Mouse (Mus musculus): Measurements from ENCODE around the gene Ttbk1.

Ttbk1 gene

GRCm38 (mm10) chr17:46467830-46468229 lies 19.6 kb downstream of the Ttbk1 start:
- peak; percentile 60 for DNase-seq

- DNase-seq, result no peak
These were observed 25.2 kb downstream of the Ttbk1 start for GRCm38 (mm10) chr17:46462226-46462625.

DNA sequence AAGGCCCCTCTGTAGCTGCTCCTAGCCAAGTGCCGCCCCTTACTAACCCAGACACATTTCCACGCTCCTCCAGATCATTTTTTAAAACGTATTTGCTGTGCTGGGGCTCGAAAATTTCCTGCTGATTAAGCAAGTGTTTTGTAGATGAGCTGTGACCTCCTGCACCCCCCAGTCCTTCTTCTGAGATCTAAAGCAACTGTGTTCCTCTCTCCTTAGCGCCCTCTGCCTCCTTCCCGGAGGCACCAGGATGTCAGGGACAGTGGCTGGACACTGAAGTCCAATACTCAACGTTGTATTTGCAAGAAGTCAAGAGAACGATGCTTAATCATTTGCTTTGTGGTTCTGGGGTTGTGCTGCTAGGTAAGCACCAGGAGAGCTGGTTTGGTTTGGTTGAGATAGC lies 26.1 kb downstream of the Ttbk1 start:
- DNase-seq, result no peak

GRCm38 (mm10) chr17:46460673-46461072 lies 26.8 kb downstream of the Ttbk1 start:
- no peak for DNase-seq

GRCm38 (mm10) chr17:46458439-46458838 lies 29.0 kb downstream of the Ttbk1 start:
- DNase-seq, result no peak

GRCm38 (mm10) chr17:46457791-46458190 lies 29.7 kb downstream of the Ttbk1 start:
- no peak for DNase-seq

DNA sequence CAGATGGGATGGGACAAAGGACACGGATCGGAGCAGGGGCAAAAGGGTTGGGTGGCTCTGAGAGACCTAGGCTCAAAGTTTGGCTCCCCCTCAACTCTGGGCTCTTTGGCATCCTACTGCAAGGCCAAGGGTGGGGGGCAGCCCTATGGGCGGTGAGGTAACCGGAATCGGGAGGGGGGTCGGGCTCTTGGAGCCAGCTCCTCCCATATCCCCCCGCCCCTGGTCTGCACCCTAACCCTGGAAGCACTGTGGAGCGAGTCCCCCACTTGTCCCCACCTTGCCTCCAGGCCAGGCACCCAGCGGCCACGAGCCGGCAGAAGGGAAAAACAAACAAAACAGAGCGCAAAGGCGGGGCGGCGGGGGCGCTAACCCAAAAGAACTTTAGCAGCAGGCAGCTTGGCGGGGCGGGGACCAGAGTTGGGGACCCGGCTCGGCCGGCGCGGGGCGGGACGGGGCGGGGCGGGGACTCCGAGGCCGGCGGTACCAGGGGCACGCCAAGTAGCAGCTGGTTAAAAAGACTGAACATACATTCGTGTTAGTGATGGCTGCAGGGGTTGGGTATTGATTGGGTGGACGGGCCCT lies 32.3 kb downstream of the Ttbk1 start:
- no peak for DNase-seq

DNA sequence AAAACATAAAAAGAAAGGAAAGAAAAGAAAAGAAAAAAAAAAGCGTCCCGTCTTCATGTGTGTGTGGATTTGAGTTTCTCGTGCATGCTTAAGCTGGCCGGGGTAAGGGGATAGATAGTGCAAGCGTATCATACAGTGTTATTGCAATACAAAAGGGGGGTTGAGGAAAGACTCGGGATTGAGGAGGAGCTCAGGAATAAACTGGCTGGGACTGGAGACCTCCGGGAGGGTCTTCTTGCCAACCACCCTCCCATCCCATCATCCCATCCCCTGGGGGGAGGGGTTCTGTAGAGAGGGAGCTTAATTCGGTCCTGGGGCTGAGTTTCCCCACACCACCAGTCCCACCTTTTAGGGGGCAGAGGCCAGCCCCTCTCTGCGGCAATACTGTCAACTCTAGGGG lies 32.9 kb downstream of the Ttbk1 start:
- DNase-seq, result no peak

DNA sequence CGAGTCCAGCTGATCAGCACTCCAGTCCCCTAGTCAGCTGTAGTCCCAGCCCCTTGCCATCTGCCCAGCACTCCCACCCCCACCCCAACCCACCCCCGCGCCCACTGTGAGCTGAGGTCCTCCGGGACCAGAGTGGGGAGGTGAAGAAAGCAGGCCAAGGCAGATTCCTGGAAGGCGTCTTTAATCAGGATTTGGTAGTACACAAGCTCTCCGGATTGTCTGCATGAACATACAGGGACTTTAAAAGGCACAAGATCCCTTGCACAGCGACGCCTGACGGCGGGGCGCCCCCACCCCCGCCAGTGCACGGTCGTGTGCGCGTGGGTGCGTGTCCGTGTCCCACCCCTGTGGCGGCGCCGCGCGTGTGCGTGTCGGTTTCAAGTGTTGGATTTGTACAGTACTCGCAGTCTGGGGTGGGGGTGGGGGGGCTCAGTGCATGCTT lies 33.5 kb downstream of the Ttbk1 start:
- DNase-seq, result no peak

GRCm38 (mm10) chr17:46453302-46453948 lies 34.0 kb downstream of the Ttbk1 start:
- DNase-seq, result no peak

GRCm38 (mm10) chr17:46452683-46453082 lies 34.8 kb downstream of the Ttbk1 start:
- DNase-seq, result no peak

GRCm38 (mm10) chr17:46446264-46446663 lies 41.2 kb downstream of the Ttbk1 start:
- no peak for DNase-seq

DNA sequence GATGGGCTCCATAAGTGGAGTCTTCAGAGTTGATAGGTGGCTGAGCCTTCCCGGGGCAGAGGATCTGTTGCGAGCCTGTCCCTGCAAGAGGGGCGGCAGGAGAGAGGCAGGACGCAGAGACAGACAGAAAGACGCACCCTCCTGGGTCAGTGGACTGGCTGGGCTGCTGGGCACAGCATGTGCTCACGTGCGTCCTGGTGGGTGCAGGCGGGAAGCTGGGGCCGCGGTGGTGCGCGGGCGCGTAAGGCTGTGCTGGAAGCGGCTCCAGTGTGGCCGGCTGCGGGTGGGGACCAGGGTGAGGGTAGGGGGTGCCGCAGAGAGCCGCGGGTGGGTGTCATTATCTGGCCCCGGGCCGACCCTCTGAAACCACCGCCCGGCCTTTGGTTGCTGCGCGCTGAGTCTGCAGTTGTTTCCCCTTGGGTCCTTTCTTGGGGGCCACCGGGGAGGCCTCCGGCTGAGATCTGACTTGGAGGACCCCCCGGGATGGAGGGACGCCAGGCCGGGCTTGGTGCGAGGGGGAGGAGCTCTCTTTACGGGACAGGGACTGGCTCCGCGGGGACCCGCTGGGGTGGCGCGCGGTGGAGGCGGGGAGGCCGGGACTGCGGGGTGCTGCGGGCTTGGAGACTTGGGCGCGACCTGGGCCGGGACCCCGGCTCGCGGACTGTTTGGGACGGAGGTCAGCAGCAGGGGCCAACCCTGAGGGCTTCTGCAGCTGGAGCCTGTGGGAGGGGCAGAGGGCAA lies 42.5 kb downstream of the Ttbk1 start:
- no peak for DNase-seq

GRCm38 (mm10) chr17:46439176-46439575 lies 48.3 kb downstream of the Ttbk1 start:
- no peak for DNase-seq

GRCm38 (mm10) chr17:46438298-46438873 lies 49.1 kb downstream of the Ttbk1 start, which contains the start of gene Slc22a7:
Slc22a7 (minus strand) TSS chr17:46438457.
- DNase-seq, result no peak

DNA sequence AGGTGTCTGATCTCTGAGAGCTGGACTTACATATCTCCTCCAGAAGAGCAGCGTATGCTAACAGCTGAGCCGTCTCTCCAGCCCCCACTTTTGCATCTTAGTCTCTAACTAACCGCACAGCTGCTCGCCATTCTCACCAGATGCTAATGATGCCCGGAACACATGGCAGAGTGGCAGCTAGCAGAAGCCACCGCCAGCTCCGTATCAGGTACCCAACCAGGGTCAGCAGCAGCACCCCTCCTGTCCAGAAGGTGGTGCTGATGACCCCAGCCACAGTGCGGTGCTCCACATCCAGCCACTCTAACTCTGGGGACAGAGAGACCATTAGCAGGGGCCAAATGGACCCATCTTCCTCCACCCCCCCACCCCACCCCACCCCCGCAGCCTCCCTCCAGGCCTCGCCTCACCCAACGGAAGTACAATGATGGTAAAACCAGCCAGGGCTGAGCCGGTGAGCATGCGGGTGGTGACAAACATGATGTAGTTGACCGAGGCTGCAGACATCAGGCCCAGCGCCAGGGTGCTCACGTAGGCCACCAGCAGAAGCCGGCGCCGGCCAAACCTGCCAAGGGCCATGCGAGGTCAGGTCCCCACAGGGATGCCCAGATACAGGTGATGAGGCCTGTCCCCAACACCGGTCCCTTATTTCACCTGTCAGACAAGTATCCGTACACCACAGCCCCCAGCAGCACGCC lies 50.7 kb downstream of the Ttbk1 start:
- peak; percentile 51 for DNase-seq

GRCm38 (mm10) chr17:46433627-46434026 lies 53.8 kb downstream of the Ttbk1 start:
- no peak for DNase-seq

GRCm38 (mm10) chr17:46428761-46429414 lies 58.6 kb downstream of the Ttbk1 start, which contains the start of gene Crip3:
Crip3 (plus strand) TSS chr17:46428926.
- DNase-seq, result no peak

DNA sequence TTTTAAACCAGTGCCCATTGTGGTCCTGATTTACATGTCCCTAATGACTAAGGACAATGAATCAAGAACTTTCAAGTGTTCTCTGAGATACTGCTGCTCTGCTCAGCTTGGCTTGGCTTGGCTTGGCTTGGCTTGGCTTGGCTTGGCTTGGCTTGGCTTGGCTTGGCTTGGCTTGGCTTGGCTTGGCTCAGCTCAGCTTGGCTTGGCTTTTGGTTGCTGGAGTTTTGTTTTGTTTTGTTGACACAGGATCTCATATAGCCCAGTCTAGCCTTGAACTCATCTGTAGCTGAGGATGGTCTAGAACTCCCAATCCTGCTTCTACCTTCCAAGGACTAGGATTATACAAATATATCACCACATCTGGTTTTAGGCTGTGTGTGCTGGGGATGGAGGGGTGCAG lies 61.0 kb downstream of the Ttbk1 start:
- no peak for DNase-seq

GRCm38 (mm10) chr17:46419717-46420116 lies 67.8 kb downstream of the Ttbk1 start:
- no peak for DNase-seq

DNA sequence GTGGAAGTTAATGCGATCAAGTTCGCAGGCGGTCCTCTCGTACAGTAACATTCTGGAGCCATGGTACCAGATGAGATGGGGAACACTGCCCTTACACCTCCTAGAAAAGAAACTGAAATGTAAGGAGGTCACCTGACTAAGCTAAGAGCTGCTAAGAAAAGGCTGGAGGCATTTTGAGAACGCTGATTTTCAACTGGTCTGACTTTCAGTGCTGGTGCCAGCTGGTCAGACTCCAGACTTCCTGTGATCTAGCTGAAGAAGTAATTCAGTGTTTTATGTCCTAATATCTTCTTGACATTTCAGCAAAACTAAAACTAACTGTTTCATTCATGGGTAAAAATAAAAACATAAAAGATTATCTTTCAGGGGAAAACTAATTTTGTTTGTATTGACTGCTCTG lies 68.8 kb downstream of the Ttbk1 start:
- no peak for DNase-seq

DNA sequence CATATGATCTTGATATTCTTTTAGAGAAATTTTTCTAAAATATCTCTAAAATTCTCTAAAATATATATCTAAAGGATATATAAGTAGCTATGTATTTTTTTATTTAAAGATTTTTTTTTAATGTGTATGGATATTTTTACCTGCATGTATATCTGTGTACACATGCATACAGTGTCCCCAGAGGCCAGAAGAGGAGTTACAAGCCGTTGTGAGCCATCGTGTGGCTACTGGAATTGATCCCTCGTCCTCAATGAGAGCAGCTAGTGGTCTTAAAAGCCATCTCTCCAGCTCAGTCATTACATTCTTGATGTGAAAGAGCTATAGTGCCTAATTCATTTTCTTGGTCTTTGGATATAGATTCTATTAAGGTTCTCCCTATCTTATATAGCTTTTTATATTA lies 79.0 kb downstream of the Ttbk1 start:
- DNase-seq, result no peak

DNA sequence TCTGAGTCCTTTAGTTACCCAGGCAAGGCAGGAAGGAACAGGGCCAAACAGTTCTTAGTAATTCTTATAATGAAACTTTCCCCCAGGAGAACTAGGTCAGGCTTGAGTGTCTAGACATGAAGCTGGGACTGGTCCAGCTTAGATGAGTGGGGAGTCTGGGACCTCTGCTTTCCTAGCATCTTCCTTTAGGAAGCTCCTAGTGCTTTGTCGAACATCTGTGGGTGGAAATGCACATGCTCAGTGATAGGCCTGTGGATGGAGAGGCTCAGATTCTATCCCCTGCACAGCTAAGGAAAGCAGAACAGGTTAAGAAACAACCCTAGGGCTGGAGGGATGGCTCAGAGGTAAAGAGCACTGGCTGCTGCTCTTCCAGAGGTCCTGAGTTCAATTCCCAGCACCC lies 92.8 kb downstream of the Ttbk1 start:
- DNase-seq, result no peak

Measured in cerebellum, adult 8-10 months (tissue).